ENCODE assay signal across 8 mouse cellular contexts in the genomic region with DNA sequence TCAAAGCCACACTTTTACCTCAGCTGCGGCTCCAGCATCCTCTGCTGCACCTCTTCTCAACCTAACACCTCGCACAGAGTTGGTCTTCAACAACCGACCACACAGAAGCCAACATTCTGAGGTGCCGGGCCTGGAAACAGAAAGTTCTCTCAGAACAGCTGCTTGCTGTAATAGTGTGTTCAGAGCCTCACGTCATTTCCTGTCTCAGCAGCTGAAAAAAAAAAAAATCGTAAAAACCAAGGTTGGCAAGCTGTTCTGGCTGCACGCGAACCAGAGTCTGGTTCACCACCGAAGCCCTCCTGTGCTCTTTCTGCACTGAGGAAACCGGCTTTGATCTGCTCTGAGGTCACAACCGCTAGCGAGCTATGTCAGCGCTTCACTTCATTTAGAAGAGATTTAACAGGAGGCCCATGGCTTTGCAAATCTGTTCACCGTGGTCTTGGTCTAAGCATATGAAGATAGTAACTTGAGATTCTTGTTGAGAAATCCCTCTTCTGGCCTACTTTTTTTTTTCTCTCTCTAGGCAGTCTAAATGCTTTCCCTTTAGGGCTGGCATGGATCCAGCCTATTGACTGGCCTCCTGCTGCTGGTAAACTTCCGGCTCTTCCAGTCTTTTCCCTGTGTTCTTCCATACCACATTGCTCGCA. TPM values are rescaled to one million over a fixed set of nuclear protein-coding genes. Genes with fewer than 3 reads are reported as not detected.
DNase-seq lines count a peak whose midpoint lies in the region; ATAC-seq and TF ChIP-seq lines count a peak whose summit lies in the region.

No protein-coding gene starts in this region.

- peak overlapping the region; percentile 19; the same call in 1 of the 2 replicates for H3K4me2 ChIP-seq in embryonic facial prominence, embryonic 11.5 days (ENCODE audit: low read depth, low read length)
- peak overlapping the region; percentile 36 for H3K4me2 ChIP-seq in limb, embryonic 11.5 days (ENCODE audit: low read depth, severe bottlenecking)

- TF ChIP-seq CTCF in heart, adult 2 months (IDR thresholded peaks at IDR 0.05) = no peak

- intact Hi-C loops in heart, adult 2 months (cut with DNase I) = loop anchor here (2.0 kb wide), 1 partner anchor 38 kb away; a partner anchor contains a TSS

- peak; percentile 55; the same call in 1 of the 2 replicates for TF ChIP-seq POLR2A in heart, adult 2 months (IDR thresholded peaks at IDR 0.05; ENCODE audit: insufficient read depth, low read depth, low read length)

- no peak overlapping the region for H3K4me3 ChIP-seq in embryonic facial prominence, embryonic 11.5 days (ENCODE audit: low read depth, low read length)
- H3K4me3 ChIP-seq in heart, adult 2 months = peak overlapping the region; percentile 42
- H3K4me3 ChIP-seq in limb, embryonic 11.5 days (ENCODE audit: low read depth, low read length) = 0 out of 2 replicates have a peak overlapping the region, but pooled peaks have one; percentile 5
- H3K4me3 ChIP-seq in midbrain, embryonic 10.5 days = peak overlapping the region; percentile 32; the same call in 1 of the 2 replicates

- no peak for TF ChIP-seq EP300 in heart, adult 2 months (IDR thresholded peaks at IDR 0.05; ENCODE audit: insufficient read depth, low read depth, low read length)

- no peaks in the 10 kb centered on the region for H3K27me3 ChIP-seq in embryonic facial prominence, embryonic 11.5 days (ENCODE audit: control insufficient read depth, insufficient read depth, low read length)
- no peaks in the 10 kb centered on the region for H3K27me3 ChIP-seq in heart, adult 2 months (ENCODE audit: control insufficient read depth, insufficient read depth, low read length)
- H3K27me3 ChIP-seq in limb, embryonic 11.5 days (ENCODE audit: control insufficient read depth, insufficient read depth, low read length) = no peaks in the 10 kb centered on the region
- H3K27me3 ChIP-seq in midbrain, embryonic 10.5 days (ENCODE audit: low read depth, poor library complexity, severe bottlenecking) = no peaks in the 10 kb centered on the region

- ATAC-seq in embryonic facial prominence, embryonic 11.5 days (replicated peaks; ENCODE audit: insufficient number of reproducible peaks, low FRiP score, low TSS enrichment, low read depth) = no peak
- ATAC-seq in limb, embryonic 11.5 days (ENCODE audit: insufficient number of reproducible peaks, low FRiP score, low TSS enrichment, low read depth) = peak; percentile 83

- H3K4me1 ChIP-seq in embryonic facial prominence, embryonic 11.5 days (ENCODE audit: control insufficient read depth, insufficient read depth, low read length) = peaks cover 4% of the 10 kb centered on the region; the same call in 1 of the 2 replicates
- H3K4me1 ChIP-seq in heart, adult 2 months (ENCODE audit: control insufficient read depth, insufficient read depth, low read length) = peaks cover 1% of the 10 kb centered on the region
- 0 out of 2 replicates have a peak, but pooled peaks cover 4% of the 10 kb centered on the region for H3K4me1 ChIP-seq in limb, embryonic 11.5 days (ENCODE audit: control insufficient read depth, insufficient read depth, low read length)
- peaks cover 26% of the 10 kb centered on the region for H3K4me1 ChIP-seq in midbrain, embryonic 10.5 days

- no peak overlapping the region for H3K9ac ChIP-seq in embryonic facial prominence, embryonic 11.5 days (replicated peaks; ENCODE audit: low read length)
- H3K9ac ChIP-seq in heart, adult 2 months (ENCODE audit: low read depth, low read length) = peak overlapping the region; percentile 28; the same call in 1 of the 2 replicates
- no peak overlapping the region for H3K9ac ChIP-seq in limb, embryonic 11.5 days (ENCODE audit: low read length)

- no peaks in the 10 kb centered on the region for H3K36me3 ChIP-seq in embryonic facial prominence, embryonic 11.5 days (replicated peaks; ENCODE audit: control insufficient read depth, insufficient read depth, low read depth, low read length)
- H3K36me3 ChIP-seq in heart, adult 2 months (ENCODE audit: control insufficient read depth, insufficient read depth, low read length) = no peaks in the 10 kb centered on the region
- no peaks in the 10 kb centered on the region for H3K36me3 ChIP-seq in limb, embryonic 11.5 days (ENCODE audit: control insufficient read depth, insufficient read depth, low read length)
- no peaks in the 10 kb centered on the region for H3K36me3 ChIP-seq in midbrain, embryonic 10.5 days

- peak; percentile 15 for DNase-seq in cerebellum, adult 9-10 months
- no peak for DNase-seq in cerebellum, adult 9-11 months
- DNase-seq in embryonic facial prominence, embryonic 11.5 days (ENCODE audit: low spot score) = peak; percentile 70
- DNase-seq in heart, adult 2 months = peak; percentile 63 to 72
- peak; percentile 37 for DNase-seq in kidney, adult 11 months
- peak; percentile 71 for DNase-seq in limb, embryonic 11.5 days (ENCODE audit: low spot score)
- peak; percentile 37 for DNase-seq in midbrain, embryonic 10.5 days (ENCODE audit: low spot score)
- peak; percentile 46 to 58 for DNase-seq in spleen, adult 18-20 months

- H3K27ac ChIP-seq in embryonic facial prominence, embryonic 11.5 days (replicated peaks; ENCODE audit: low read depth, low read length) = peak overlapping the region; percentile 52; the same call in 1 of the 2 replicates
- peak overlapping the region; percentile 87 for H3K27ac ChIP-seq in heart, adult 2 months
- H3K27ac ChIP-seq in limb, embryonic 11.5 days (replicated peaks; ENCODE audit: low read depth, low read length) = peak overlapping the region; percentile 81
- H3K27ac ChIP-seq in midbrain, embryonic 10.5 days (replicated peaks) = peak overlapping the region; percentile 72

- no peaks in the 10 kb centered on the region for H3K9me3 ChIP-seq in embryonic facial prominence, embryonic 11.5 days (replicated peaks; ENCODE audit: control insufficient read depth, low read length)
- H3K9me3 ChIP-seq in limb, embryonic 11.5 days (ENCODE audit: control insufficient read depth, low read length) = no peaks in the 10 kb centered on the region
- H3K9me3 ChIP-seq in midbrain, embryonic 10.5 days (replicated peaks) = no peaks in the 10 kb centered on the region

- 30% methylated on average over 16 of the region's 16 CpGs for WGBS in embryonic facial prominence, embryonic 11.5 days
- WGBS in heart, adult 2 months = 14% methylated on average over 16 of the region's 16 CpGs
- WGBS in limb, embryonic 11.5 days = 17% methylated on average over 16 of the region's 16 CpGs
- WGBS in midbrain, embryonic 10.5 days = 46% methylated on average over 16 of the region's 16 CpGs

- no peaks in the 10 kb centered on the region for H3K79me2 ChIP-seq in heart, adult 2 months (replicated peaks; ENCODE audit: control insufficient read depth, insufficient read depth, low read length)

RNA-seq across cellular contexts. Expression of a gene that starts 38.6 kb away (rescaled TPM):
- polyA plus RNA-seq in embryonic facial prominence, embryonic 11.5 days (2014; fragmentation: Nextera tagmentation; extraction: Ambion mirVana) = 7.3 and 7.8 TPM in 2 replicates
- total RNA-seq in heart, adult 2 months (2021) = 1 to 10 TPM; 7.5 to 8.0 TPM
- polyA plus RNA-seq in heart, adult 2 months (2012; rRNA removed) = 2.8 and 6.1 TPM in 2 replicates
- polyA plus RNA-seq in limb, embryonic 11.5 days (2014; fragmentation: Nextera tagmentation; extraction: Ambion mirVana) = 5.3 and 5.8 TPM in 2 replicates
- 3.8 and 4.1 TPM in 2 replicates for polyA plus RNA-seq in midbrain, embryonic 10.5 days (2016; fragmentation: Nextera tagmentation; extraction: Ambion mirVana)
